Mouse (Mus musculus): ENCODE measurements at regions not wholly inside any gene's neighbourhood (a gene's known extent, or its start where the extent isn't known, plus 50 kb on each side); places are given as distances from the start of the nearest gene placed in this dataset.

- no peak for DNase-seq (ENCODE audit: low spot score in 2 of 2)
Observed at GRCm38 (mm10) chr11:79765396-79765795, 174.4 kb downstream of the Rab11fip4 start.

GRCm38 (mm10) chr11:79764026-79764425 lies 173.0 kb downstream of the Rab11fip4 start:
- no peak for DNase-seq (ENCODE audit: low spot score in 2 of 2)

DNA sequence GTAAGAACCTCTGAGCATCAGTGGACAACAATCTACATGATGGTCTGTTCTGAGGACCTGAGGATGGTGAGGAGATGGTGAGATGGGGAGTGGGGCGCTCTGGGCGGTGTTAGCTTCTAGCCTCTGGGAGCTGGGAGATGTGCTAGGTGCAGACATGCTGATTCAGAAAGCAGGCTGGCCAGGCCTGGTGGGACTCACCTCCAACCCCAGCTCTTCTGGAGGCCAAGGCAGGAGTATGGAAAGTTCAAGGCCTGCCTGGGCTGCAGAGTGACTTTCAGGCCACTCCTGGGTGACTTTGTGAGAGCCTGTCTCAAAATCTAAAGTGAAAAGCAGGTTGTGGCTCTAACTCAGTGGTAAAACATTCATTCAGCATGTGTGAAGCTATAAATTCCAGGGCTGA lies 171.6 kb downstream of the Rab11fip4 start:
- no peak for DNase-seq (ENCODE audit: low spot score in 2 of 2)

GRCm38 (mm10) chr11:79762027-79762426 lies 171.0 kb downstream of the Rab11fip4 start:
- DNase-seq (ENCODE audit: low spot score in 2 of 2): no peak

DNA sequence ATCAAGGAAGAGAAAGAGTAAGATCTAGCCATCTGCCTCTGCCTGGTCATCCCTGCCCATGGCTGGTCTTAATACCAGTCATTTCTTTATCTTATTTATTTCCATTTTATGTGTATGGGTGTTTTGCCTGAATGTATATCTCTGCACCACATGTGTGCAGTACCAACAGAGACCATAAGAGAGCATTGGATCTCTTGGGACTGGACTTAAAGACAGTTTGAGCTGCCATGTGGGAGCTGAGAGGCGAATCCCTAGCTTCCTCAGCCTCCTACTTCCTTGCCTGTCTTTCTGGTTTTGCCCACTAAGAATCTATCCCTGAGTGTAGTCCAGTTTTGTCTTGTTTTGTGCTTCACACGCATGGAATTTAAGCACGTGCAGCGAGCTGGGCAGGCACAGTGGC lies 169.5 kb downstream of the Rab11fip4 start:
- DNase-seq (ENCODE audit: low spot score in 2 of 2): no peak

DNA sequence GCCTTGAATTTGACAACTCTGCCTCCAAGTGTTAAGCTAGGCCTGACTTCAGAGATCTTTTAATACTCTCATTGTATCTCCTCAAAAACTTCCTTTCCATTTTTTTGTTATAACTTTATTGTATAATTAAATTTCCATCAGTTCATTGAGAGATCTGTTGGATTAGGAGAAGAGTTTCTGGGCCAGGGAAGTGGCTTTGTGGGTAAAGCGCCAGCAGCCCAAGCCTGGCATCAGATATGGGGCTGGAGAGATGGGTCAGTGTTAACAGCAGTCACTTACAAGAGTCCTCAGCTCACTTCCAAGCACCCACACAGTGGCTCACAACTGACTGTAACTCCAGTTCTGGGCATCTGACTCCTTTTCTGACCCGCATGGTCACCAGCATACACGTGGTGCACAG lies 167.3 kb downstream of the Rab11fip4 start:
- no peak for DNase-seq (ENCODE audit: low spot score in 2 of 2)

DNA sequence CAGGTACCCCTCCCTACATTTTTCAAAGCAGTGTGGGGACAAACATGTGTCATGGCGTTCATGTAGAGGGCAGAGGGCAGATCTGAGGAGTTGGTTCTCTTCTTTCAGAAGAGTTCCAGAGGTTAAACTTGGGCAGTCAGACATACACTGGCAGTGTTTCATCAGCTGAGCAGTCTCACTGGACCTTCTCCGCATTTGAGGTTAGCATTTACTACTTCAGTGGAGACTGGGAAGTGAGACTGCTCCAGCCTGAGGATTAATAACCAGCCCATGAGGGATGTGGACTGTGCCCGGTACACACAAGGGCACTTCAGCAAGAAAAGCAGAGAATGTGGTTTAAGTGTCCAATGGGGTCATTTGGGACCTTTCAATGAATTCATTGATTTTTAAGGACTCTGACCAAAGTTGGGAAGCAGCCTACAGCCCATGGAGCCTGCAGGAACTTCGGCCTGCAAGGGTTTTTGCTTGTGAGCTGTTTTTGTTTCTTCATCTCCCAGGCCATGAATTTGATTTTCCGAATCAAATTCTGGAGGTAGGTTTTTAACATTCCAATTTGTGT lies 166.6 kb downstream of the Rab11fip4 start:
- DNase-seq (ENCODE audit: low spot score in 2 of 2): no peak

DNA sequence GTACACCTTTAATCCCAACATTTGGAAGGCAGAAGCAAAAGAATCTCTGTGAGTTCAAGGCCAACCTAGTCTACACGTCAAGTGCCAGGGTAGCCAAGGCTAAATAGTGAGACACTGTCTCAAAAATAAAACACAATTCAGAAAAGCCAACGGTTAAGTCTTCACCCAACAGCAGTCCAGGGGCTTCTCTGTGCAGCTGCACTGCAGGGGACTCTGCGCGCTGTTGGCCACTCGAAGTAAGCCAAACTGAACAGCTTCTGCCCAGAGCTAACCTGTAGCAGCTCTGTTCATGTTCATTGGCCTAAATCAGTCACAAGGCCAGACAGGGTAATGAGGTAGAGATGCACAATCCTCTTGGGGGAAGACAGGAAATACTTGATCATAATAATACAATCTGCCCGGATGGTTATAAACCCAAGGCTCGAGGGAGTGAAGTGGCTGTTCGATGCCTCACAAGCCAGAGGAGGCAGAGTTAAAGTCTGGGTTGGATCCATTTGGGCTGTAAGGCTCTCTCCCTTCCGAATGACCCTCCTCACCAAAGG lies 165.4 kb downstream of the Rab11fip4 start:
- no peak for DNase-seq (ENCODE audit: low spot score in 2 of 2)

- no peak for DNase-seq (ENCODE audit: low spot score in 2 of 2)
Observed at GRCm38 (mm10) chr11:79753491-79753890, 162.5 kb downstream of the Rab11fip4 start.

DNA sequence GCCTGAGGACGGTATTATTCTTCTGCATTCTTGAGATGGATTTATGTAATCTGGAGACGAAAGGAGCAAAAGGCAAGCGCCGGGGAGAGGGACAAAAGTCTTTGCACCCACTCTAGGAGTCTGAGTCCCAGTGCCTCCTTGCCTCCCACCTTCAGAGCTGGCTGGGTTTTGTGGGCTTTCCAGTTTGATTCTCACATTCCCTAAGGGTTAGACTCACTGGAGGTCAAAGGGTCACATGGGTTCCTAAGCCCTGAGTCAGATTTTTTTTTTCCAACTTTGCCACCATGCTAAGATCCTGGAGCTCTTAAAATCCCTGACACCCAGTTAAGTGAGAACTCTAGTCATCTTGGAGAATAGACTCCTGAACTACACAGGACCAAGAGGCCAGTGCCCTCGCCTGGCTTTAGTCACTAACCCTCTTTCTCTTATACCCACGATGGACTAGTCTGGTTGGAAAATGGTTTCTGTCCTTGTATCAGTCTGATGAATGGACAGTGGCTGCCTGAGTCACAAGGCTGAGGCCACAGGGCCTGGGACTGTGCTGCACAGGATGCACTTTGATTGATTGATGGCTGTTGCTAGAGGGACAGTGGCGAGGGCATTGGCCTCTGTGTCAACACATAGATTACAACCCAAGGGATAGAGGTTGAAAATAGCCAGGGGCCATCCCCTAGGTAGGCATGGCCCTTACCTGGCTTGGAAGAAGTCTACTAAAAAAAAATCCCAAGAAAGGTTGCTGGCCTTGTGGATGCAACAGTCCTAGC lies 161.9 kb downstream of the Rab11fip4 start:
- no peak for DNase-seq (ENCODE audit: low spot score in 2 of 2)

- DNase-seq (ENCODE audit: low spot score in 2 of 2): no peak
Observed at GRCm38 (mm10) chr11:79751751-79752716, 161.0 kb downstream of the Rab11fip4 start.

DNA sequence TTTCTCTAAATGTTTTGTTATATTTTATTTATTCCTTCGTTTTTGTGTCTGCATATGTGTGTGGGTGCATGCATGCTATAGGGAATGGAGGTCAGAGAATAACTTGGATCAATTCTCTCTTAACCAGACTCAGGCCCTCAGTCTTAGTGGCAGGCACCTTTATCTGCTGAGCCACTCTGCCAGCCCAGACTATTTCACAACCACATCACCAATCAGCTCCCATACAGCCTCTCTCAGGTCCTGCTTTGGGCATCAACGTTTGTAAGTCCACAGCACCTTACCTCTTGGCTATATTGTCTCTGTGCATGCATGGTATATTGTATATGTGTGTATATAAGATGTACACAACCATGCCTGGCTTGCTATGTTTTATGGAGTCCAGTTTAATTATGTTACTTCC lies 159.9 kb downstream of the Rab11fip4 start:
- DNase-seq (ENCODE audit: low spot score in 2 of 2): no peak

DNA sequence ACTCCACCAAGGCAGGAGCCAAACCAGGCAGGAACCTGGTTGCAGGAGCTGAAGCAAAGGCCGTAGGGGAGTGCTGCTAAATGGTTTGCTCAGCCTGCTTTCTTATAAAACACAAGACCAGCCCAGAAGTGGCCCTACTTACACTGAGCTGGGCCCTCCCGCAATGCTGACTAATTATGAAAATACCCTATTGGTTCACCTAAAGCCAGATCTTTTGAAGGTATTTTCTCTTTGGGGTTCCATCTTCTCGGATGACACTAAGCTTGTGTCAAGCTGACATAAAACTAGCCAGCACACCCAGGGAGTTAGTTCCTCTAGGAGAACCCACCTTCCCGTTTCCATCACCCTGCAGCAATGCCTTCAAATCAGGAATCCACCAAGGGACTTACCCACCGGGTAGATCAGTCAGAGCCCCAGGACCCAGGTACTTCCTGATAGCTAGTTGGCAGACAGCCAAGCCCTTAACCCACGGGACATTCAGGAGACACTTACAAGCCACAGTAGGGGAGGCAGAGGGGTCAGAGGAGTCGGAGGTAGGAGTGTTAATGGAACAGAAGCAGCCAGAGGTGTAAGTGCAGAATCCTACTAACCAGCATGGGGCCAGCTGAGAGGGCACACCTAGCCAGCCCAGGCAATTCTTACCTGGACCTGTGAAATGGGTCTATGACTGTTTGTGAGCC lies 158.9 kb downstream of the Rab11fip4 start:
- no peak for DNase-seq (ENCODE audit: low spot score in 2 of 2)

DNA sequence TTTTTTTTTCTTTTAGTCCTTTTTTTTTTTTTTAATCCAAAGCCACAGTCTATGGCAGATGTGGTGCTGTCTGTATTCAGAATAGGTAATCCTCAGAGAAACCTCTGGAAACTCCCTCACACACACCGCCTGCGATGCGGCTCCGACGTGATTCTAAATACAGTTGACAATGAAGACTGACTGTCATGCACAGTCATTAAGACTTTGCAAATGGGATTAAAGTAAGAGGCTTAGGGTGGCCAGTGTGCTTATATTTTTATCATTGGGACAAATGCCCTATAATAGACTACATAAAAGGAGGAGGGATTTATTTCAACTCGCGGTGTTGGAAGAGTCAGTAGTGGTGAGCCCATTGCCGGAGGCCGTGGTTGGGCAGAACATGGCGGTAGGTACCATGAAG lies 158.1 kb downstream of the Rab11fip4 start:
- no peak for DNase-seq (ENCODE audit: low spot score in 2 of 2)

DNA sequence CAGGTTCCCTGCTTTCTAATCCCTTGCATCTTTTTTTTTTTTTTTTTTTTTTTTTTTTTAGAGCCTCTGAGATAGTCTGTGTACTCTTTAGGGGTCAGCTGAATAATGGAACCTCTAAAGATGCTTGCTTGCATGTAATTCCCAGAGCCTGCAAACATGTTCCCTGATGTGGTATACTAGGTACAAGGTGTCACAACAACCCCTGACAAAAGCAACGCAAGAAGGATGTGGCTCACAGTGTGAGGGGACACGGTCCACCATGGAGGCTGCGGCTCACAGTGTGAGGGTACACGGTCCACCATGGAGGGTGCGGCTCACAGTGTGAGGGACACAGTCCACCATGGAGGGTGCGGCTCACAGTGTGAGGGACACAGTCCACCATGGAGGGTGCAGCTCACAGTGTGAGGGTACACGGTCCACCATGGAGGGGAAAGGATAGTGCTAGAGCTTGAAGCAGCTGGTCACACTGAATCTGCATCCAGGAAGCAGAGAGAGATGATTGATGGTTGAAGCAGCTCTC lies 157.7 kb downstream of the Rab11fip4 start:
- no peak for DNase-seq (ENCODE audit: low spot score in 2 of 2)

DNA sequence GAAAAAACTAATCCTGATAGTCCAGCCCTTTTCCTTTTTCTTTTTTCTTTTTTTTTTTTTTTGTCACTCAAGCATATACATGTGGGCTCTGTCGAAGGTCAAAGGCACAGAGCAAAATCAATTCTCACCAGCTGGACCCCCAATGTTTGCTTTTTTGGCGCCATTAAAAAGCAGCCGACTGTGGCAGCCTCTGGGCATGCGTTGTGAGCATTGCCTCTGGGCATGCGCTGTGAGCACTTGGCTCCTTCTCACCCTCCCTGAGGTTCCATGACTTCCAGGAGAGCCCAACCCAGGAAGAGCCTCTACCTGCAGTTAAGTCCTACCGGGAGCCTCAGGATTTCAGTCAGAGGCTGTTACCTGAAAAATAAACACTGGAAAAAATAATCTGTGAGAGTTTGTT lies 156.8 kb downstream of the Rab11fip4 start:
- no peak for DNase-seq (ENCODE audit: low spot score in 2 of 2)
